ENCODE assay signal across 12 mouse cellular contexts in the genomic region with DNA sequence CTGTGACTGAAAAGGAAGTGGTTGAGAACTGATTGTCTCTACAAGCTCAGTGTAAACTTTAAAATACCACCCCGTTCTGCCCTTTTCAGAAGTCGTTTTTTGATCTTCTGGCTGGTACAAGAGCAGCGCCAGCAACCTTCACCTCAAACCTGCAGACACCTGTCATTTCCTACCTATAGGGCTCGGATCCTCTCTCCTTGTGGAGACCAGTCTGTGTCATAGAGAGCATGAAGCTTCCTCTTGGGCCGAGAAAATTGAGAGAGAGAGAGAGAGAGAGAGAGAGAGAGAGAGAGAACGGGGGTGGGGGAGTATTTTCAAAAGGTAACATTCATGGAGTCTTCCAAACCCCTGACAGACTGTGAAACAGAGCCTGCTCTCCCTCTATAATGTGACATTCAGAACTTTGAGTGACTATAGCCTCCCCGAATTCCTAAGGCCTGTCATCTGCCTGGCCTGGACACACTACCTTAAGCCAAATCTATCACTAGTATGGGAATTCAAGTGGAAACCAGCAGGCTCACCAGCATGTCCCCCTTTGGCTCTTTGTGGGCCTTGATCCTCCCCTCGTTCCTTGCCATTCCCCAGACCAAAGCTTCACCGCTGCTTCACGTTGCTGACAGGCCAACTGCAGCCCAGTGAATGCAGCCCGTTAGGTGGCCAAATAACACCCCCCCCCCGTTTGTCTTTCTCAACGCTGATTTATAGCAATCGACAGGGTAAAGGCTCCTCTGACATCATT. TPM values are rescaled to one million over a fixed set of nuclear protein-coding genes. Genes with fewer than 3 reads are reported as not detected.
DNase-seq lines count a peak whose midpoint lies in the region; ATAC-seq and TF ChIP-seq lines count a peak whose summit lies in the region.
"Had no signal": no experiment of that assay in that cellular context is flagged by ENCODE, and none has a peak within 500 bp of the region (broad histone marks: within the 10 kb centered on the region; RNA-seq: fewer than 3 reads in every experiment).

No protein-coding gene starts in this region.

- H3K9me3 ChIP-seq in kidney, postnatal 0 days (replicated peaks; ENCODE audit: low read length) = no peaks in the 10 kb centered on the region
- H3K9me3 ChIP-seq in forebrain, embryonic 11.5 days (ENCODE audit: control insufficient read depth, low read length) = no peaks in the 10 kb centered on the region
- H3K9me3 ChIP-seq in hindbrain, embryonic 16.5 days (ENCODE audit: control insufficient read depth, low read length) = no peaks in the 10 kb centered on the region
- H3K9me3 ChIP-seq: embryonic facial prominence, embryonic 13.5 days had no signal

- ATAC-seq in kidney, postnatal 0 days (replicated peaks; ENCODE audit: low FRiP score, low read depth) = no peak
- no peak for ATAC-seq in forebrain, embryonic 11.5 days (replicated peaks; ENCODE audit: low FRiP score)
- ATAC-seq in hindbrain, embryonic 16.5 days = no peak
- ATAC-seq in frontal cortex, adult (ENCODE audit: low TSS enrichment) = no peak
- ATAC-seq: intestine, postnatal 0 days had no signal

- intact Hi-C loops in left cerebral cortex, postnatal 14 days (cut with DNase I) = loop anchor here (5.0 kb wide), 1 partner anchor 521 kb away; no protein-coding TSS in a partner anchor

- DNase-seq in kidney, postnatal 0 days (ENCODE audit: low spot score) = no peak
- no peak for DNase-seq in kidney, adult 11 months
- DNase-seq in forebrain, embryonic 11.5 days (ENCODE audit: low spot score) = no peak
- peak; percentile 32 for DNase-seq in retina, postnatal 1 day
- DNase-seq in left cerebral cortex, postnatal 14 days (ENCODE audit: low spot score in 2 of 2) = no peak
- DNase-seq in urinary bladder, postnatal 10 days (ENCODE audit: low spot score) = no peak
- DNase-seq: lung, postnatal 4 days; thymus, adult 2 months had no signal

- TF ChIP-seq CTCF in kidney, postnatal 0 days (IDR thresholded peaks at IDR 0.05; ENCODE audit: low read depth) = no peak

- peak overlapping the region; percentile 54; the same call in 1 of the 2 replicates for H3K4me3 ChIP-seq in kidney, postnatal 0 days (replicated peaks; ENCODE audit: low read depth, low read length)
- peak overlapping the region; percentile 38 for H3K4me3 ChIP-seq in forebrain, embryonic 11.5 days (ENCODE audit: low read depth, low read length)
- no peak overlapping the region for H3K4me3 ChIP-seq in hindbrain, embryonic 16.5 days (ENCODE audit: low read length)

- H3K36me3 ChIP-seq in kidney, postnatal 0 days (ENCODE audit: insufficient read depth, low read length) = no peaks in the 10 kb centered on the region
- no peaks in the 10 kb centered on the region for H3K36me3 ChIP-seq in forebrain, embryonic 11.5 days (ENCODE audit: control insufficient read depth, insufficient read depth, low read length)
- no peaks in the 10 kb centered on the region for H3K36me3 ChIP-seq in hindbrain, embryonic 16.5 days (ENCODE audit: control insufficient read depth, insufficient read depth, low read length)
- H3K36me3 ChIP-seq: embryonic facial prominence, embryonic 13.5 days had no signal

- peak overlapping the region; percentile 88 for H3K4me2 ChIP-seq in kidney, postnatal 0 days (ENCODE audit: low read length)
- peak overlapping the region; percentile 67 for H3K4me2 ChIP-seq in forebrain, embryonic 11.5 days (ENCODE audit: low read depth, low read length, severe bottlenecking)
- peak overlapping the region; percentile 66 for H3K4me2 ChIP-seq in hindbrain, embryonic 16.5 days (ENCODE audit: low read length)

- no peaks in the 10 kb centered on the region for H3K27me3 ChIP-seq in kidney, postnatal 0 days (ENCODE audit: insufficient read depth, low read length)
- peaks cover 63% of the 10 kb centered on the region for H3K27me3 ChIP-seq in forebrain, embryonic 11.5 days (ENCODE audit: control insufficient read depth, insufficient read depth, low read length)
- H3K27me3 ChIP-seq in hindbrain, embryonic 16.5 days (replicated peaks; ENCODE audit: control insufficient read depth, insufficient read depth, low read length) = peaks cover 35% of the 10 kb centered on the region

- peaks cover 15% of the 10 kb centered on the region; the same call in 1 of the 2 replicates for H3K4me1 ChIP-seq in kidney, postnatal 0 days (replicated peaks; ENCODE audit: insufficient read depth, low read length)
- H3K4me1 ChIP-seq in forebrain, embryonic 11.5 days (replicated peaks; ENCODE audit: control insufficient read depth, insufficient read depth, low read length) = peaks cover 26% of the 10 kb centered on the region
- peaks cover 7% of the 10 kb centered on the region for H3K4me1 ChIP-seq in hindbrain, embryonic 16.5 days (ENCODE audit: control insufficient read depth, insufficient read depth, low read depth, low read length)

- H3K27ac ChIP-seq in kidney, postnatal 0 days = peak overlapping the region; percentile 82; the same call in 1 of the 2 replicates
- H3K27ac ChIP-seq in forebrain, embryonic 11.5 days (ENCODE audit: low read depth, low read length) = peak overlapping the region; percentile 69
- H3K27ac ChIP-seq in hindbrain, embryonic 16.5 days (ENCODE audit: low read depth, low read length) = no peak overlapping the region
- H3K27ac ChIP-seq: embryonic facial prominence, embryonic 13.5 days had no signal

- 48% methylated on average over 14 of the region's 14 CpGs for WGBS in kidney, postnatal 0 days
- 2% methylated on average over 14 of the region's 14 CpGs for WGBS in forebrain, embryonic 11.5 days
- WGBS in hindbrain, embryonic 16.5 days = 19% methylated on average over 14 of the region's 14 CpGs

- 0 out of 2 replicates have a peak overlapping the region, but pooled peaks have one; percentile 69 for H3K9ac ChIP-seq in kidney, postnatal 0 days (ENCODE audit: low read depth, low read length)
- peak overlapping the region; percentile 69 for H3K9ac ChIP-seq in forebrain, embryonic 11.5 days (ENCODE audit: low read length)
- H3K9ac ChIP-seq in hindbrain, embryonic 16.5 days (ENCODE audit: low read depth, low read length) = peak overlapping the region; percentile 31; the same call in 1 of the 2 replicates
- H3K9ac ChIP-seq: embryonic facial prominence, embryonic 13.5 days had no signal

RNA-seq across cellular contexts. Expression of gene Nr2f2, which starts 33.4 kb away (rescaled TPM):
- polyA plus RNA-seq in kidney, postnatal 0 days (2015; fragmentation: Nextera tagmentation; extraction: Ambion mirVana) = 190 and 203 TPM in 2 replicates
- polyA plus RNA-seq in forebrain, embryonic 11.5 days (2014; fragmentation: Nextera tagmentation; extraction: Ambion mirVana) = 124 and 137 TPM in 2 replicates
- 63.1 and 68.9 TPM in 2 replicates for polyA plus RNA-seq in hindbrain, embryonic 16.5 days (2015; fragmentation: Nextera tagmentation; extraction: Ambion mirVana)
- total RNA-seq in left cerebral cortex, postnatal 14 days (2021) = 10 to 100 TPM; 36.7 to 46.6 TPM
